26 mouse cellular contexts compared by ENCODE assay signal in the genomic region with DNA sequence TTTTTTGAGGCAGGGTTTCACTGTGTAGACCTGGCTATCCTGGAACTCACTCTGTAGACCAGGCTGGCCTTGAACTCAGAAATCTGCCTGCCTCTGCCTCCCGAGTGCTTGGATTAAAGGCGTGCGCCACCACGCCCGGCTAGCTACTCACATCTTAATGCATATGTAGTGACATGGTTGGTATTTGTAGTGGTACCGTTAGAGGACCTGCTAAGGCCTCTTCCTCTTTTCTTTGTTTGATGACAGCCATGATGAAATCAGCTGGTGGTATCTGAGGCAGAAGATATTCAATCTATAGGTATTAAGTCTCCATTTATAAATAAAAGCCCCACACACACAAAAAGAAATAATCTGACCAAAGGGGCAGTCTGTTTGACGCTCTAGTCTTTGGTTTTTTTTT.
"Had no signal": no experiment of that assay in that cellular context is flagged by ENCODE, and none has a peak within 500 bp of the region (broad histone marks: within the 10 kb centered on the region; RNA-seq: fewer than 3 reads in every experiment).

No protein-coding gene starts in this region.

- ATAC-seq: hindbrain, postnatal 0 days; intestine, embryonic 16.5 days; liver, embryonic 12.5 days had no signal

- H3K4me2 ChIP-seq: heart, embryonic 12.5 days; hindbrain, embryonic 13.5 days; hindbrain, embryonic 15.5 days; kidney, embryonic 15.5 days; limb, embryonic 13.5 days; limb, embryonic 15.5 days; liver, embryonic 12.5 days had no signal

- H3K9me3 ChIP-seq: heart, embryonic 10.5 days; heart, embryonic 12.5 days; hindbrain, embryonic 10.5 days; hindbrain, embryonic 13.5 days; hindbrain, embryonic 15.5 days; kidney, embryonic 15.5 days; limb, embryonic 13.5 days; limb, embryonic 15.5 days; liver, embryonic 12.5 days had no signal

- H3K27me3 ChIP-seq: heart, embryonic 12.5 days; hindbrain, embryonic 13.5 days; hindbrain, embryonic 15.5 days; kidney, embryonic 15.5 days; limb, embryonic 13.5 days; limb, embryonic 15.5 days had no signal

- DNase-seq: gastrocnemius, adult 2 months; gastrocnemius, postnatal 10 days; gastrocnemius, postnatal 25 days; heart, adult 11 months; heart, postnatal 10 days; heart, postnatal 4 days; kidney, adult 11 months; kidney, adult 2 months; kidney, adult 9 months; kidney, postnatal 14 days; kidney, postnatal 36 days; layer of hippocampus, adult 9-11 months; layer of hippocampus, postnatal 36 days; left cerebral cortex, postnatal 4 days had no signal

- H3K27ac ChIP-seq: gastrocnemius, adult 2 months; heart, embryonic 10.5 days; hindbrain, embryonic 10.5 days; hindbrain, embryonic 13.5 days; hindbrain, embryonic 15.5 days; hindbrain, postnatal 0 days; kidney, embryonic 15.5 days; kidney, postnatal 0 days; limb, embryonic 13.5 days; limb, embryonic 15.5 days; liver, embryonic 12.5 days had no signal

- H3K4me3 ChIP-seq: gastrocnemius, adult 2 months; heart, embryonic 10.5 days; heart, embryonic 12.5 days; hindbrain, embryonic 10.5 days; hindbrain, embryonic 13.5 days; hindbrain, embryonic 15.5 days; kidney, embryonic 15.5 days; limb, embryonic 13.5 days; limb, embryonic 15.5 days; liver, embryonic 12.5 days had no signal

- H3K4me1 ChIP-seq: heart, embryonic 10.5 days; heart, embryonic 12.5 days; hindbrain, embryonic 10.5 days; hindbrain, embryonic 13.5 days; hindbrain, embryonic 15.5 days; kidney, embryonic 15.5 days; limb, embryonic 13.5 days; limb, embryonic 15.5 days had no signal

- H3K9ac ChIP-seq: heart, embryonic 12.5 days; hindbrain, embryonic 13.5 days; hindbrain, embryonic 15.5 days; kidney, embryonic 15.5 days; limb, embryonic 13.5 days; limb, embryonic 15.5 days; liver, embryonic 12.5 days had no signal
